Mouse (Mus musculus) lung, embryonic 15.5 days (tissue): ENCODE data around the gene Slc22a23. TPM values are rescaled to one million over a fixed set of nuclear protein-coding genes. Genes with fewer than 3 reads are reported as not detected.

Experiments
- ATAC-seq: fragments of 200-750 bp; cut with Nextera tagmentation; 2 replicates; pipeline ENCODE4 v1.8.0; 2017; ENCODE audit warnings: moderate number of reproducible peaks, borderline replicate concordance; ENCODE audit not compliant: low FRiP score, low TSS enrichment; ENCODE audit errors: extremely low read depth
- H3K27ac ChIP-seq: fragments of 300-500 bp; sonication (generic); 2 replicates; pipeline ENCODE4 v1.5.1; 2015; ENCODE audit warnings: moderate library complexity, mild to moderate bottlenecking, inconsistent platforms
- H3K27me3 ChIP-seq: fragments of 300-500 bp; sonication (generic); 2 replicates; pipeline ENCODE4 v1.6.1; 2015; ENCODE audit warnings: inconsistent platforms
- H3K36me3 ChIP-seq: fragments of 300-500 bp; sonication (generic); 2 replicates; pipeline ENCODE4 v1.6.1; 2015; ENCODE audit warnings: inconsistent platforms
- H3K4me1 ChIP-seq: fragments of 300-500 bp; sonication (generic); 2 replicates; pipeline ENCODE4 v1.6.1; 2015; ENCODE audit warnings: inconsistent platforms
- H3K4me2 ChIP-seq: fragments of 300-500 bp; sonication (generic); 2 replicates; pipeline ENCODE4 v1.6.1; 2015; ENCODE audit warnings: inconsistent platforms, mild to moderate bottlenecking, moderate library complexity
- H3K4me3 ChIP-seq: fragments of 300-500 bp; sonication (generic); 2 replicates; pipeline ENCODE4 v1.5.1; 2015; ENCODE audit warnings: mild to moderate bottlenecking, inconsistent platforms
- H3K9ac ChIP-seq: fragments of 300-500 bp; sonication (generic); 2 replicates; pipeline ENCODE4 v1.6.1; 2015; ENCODE audit warnings: inconsistent platforms
- H3K9me3 ChIP-seq: fragments of 300-500 bp; sonication (generic); 2 replicates; pipeline ENCODE4 v1.6.1; 2016; ENCODE audit warnings: inconsistent platforms
- WGBS: fragments of 180-500 bp; shearing (Covaris S2); methylation state at CpG from one replicate; pipeline ENCODE4 v1.1.7; 2015; 5-methylcytosine and 5-hydroxymethylcytosine counted together
- polyA plus RNA-seq: library from polyadenylated mRNA; unstranded; fragments of >200 nt; fragmentation: Nextera tagmentation; extraction: Ambion mirVana; gene quantifications from 2 replicates; pipeline ENCODE4 v1.2.1, GENCODE M21; 2015

The Slc22a23 gene
- polyA plus RNA-seq, 1 experiment from 2014 or later = 4.1 TPM

GRCm38 (mm10) chr13:34257177-34257576 is 87.8 kb downstream of the Slc22a23 start:
- Histone ChIP-seq H3K4me1 (peaks cover 25% of the 10 kb centered on the region), H3K27ac (no peak overlapping the region), H3K4me3 (no peak overlapping the region), H3K36me3 (no peaks in the 10 kb centered on the region), H3K9ac (no peak overlapping the region), H3K4me2 (no peak overlapping the region), H3K9me3 (no peaks in the 10 kb centered on the region), H3K27me3 (no peaks in the 10 kb centered on the region)
- ATAC-seq = no peak
- WGBS = 80% methylated on average over 7 of the region's 7 CpGs

- no peak overlapping the region for H3K27ac ChIP-seq
- H3K9ac ChIP-seq = no peak overlapping the region
- H3K4me3 ChIP-seq = no peak overlapping the region
- H3K27me3 ChIP-seq = no peaks in the 10 kb centered on the region
- ATAC-seq = no peak
- H3K36me3 ChIP-seq = no peaks in the 10 kb centered on the region
- H3K4me2 ChIP-seq = no peak overlapping the region
- no peaks in the 10 kb centered on the region for H3K9me3 ChIP-seq
- 86% methylated on average over 2 of the region's 2 CpGs for WGBS
- peaks cover 25% of the 10 kb centered on the region for H3K4me1 ChIP-seq
Measured at GRCm38 (mm10) chr13:34256676-34257075, 88.3 kb downstream of the Slc22a23 start.

DNA sequence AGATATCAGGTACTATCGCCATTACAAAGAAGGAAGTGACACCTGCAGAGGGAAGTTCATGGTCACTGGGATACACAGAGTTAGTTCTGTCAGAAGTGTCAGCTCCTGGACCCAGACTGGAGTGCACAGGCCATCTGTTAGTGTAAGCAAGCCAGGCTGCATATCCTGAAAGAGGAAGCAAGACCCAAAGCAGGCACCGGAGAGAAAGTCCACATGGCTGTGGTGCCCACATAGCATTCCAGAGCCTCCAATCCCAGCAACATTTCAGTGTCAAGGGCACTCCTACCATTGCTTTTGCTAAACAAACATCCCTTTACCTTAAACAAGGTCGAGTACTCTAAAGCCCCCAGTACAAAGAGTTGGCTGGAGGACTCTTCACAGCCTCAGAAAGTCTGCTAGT is 89.7 kb downstream of the Slc22a23 start:
- no peak overlapping the region for H3K4me2 ChIP-seq
- peak overlapping the region; percentile 71 for H3K27ac ChIP-seq
- H3K27me3 ChIP-seq = no peaks in the 10 kb centered on the region
- ATAC-seq = peak; percentile 55; the same call in 1 of the 2 replicates
- H3K9me3 ChIP-seq = no peaks in the 10 kb centered on the region
- H3K9ac ChIP-seq = no peak overlapping the region
- WGBS = 21% methylated on average over 3 of the region's 3 CpGs
- no peaks in the 10 kb centered on the region for H3K36me3 ChIP-seq
- H3K4me1 ChIP-seq = peaks cover 29% of the 10 kb centered on the region
- no peak overlapping the region for H3K4me3 ChIP-seq

- WGBS = 37% methylated on average over 5 of the region's 5 CpGs
- Histone ChIP-seq H3K4me3 (no peak overlapping the region), H3K9me3 (no peaks in the 10 kb centered on the region), H3K27ac (peak overlapping the region; percentile 71), H3K4me2 (no peak overlapping the region), H3K27me3 (no peaks in the 10 kb centered on the region), H3K4me1 (peaks cover 33% of the 10 kb centered on the region), H3K36me3 (no peaks in the 10 kb centered on the region), H3K9ac (no peak overlapping the region)
- ATAC-seq = peak; percentile 48; the same call in 1 of the 2 replicates
Measured at GRCm38 (mm10) chr13:34254691-34255090, 90.3 kb downstream of the Slc22a23 start.

DNA sequence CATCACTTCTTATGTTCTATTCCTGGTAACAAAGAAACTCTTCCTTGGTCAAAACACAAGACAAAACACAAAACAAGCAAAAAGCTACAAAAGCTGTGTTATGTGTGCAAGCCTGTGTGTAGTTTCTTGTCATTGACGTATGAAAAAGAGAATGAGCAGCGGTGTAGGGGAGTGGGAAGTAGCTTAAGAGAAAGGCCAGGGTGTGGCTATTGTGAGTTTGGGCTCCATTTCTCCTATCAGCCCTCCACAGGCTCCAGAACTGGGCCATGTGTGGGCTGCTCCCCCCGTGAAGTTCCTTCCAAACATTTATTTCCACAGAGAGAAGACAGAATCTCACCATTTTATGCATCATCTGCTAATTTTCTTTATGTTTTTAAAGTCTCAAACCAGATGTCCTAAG is 91.2 kb downstream of the Slc22a23 start:
- Histone ChIP-seq H3K9ac (no peak overlapping the region), H3K4me3 (no peak overlapping the region), H3K27me3 (no peaks in the 10 kb centered on the region), H3K4me2 (no peak overlapping the region), H3K4me1 (peaks cover 43% of the 10 kb centered on the region), H3K27ac (no peak overlapping the region), H3K36me3 (no peaks in the 10 kb centered on the region), H3K9me3 (no peaks in the 10 kb centered on the region)
- ATAC-seq = no peak
- 86% methylated on average over 3 of the region's 3 CpGs for WGBS

DNA sequence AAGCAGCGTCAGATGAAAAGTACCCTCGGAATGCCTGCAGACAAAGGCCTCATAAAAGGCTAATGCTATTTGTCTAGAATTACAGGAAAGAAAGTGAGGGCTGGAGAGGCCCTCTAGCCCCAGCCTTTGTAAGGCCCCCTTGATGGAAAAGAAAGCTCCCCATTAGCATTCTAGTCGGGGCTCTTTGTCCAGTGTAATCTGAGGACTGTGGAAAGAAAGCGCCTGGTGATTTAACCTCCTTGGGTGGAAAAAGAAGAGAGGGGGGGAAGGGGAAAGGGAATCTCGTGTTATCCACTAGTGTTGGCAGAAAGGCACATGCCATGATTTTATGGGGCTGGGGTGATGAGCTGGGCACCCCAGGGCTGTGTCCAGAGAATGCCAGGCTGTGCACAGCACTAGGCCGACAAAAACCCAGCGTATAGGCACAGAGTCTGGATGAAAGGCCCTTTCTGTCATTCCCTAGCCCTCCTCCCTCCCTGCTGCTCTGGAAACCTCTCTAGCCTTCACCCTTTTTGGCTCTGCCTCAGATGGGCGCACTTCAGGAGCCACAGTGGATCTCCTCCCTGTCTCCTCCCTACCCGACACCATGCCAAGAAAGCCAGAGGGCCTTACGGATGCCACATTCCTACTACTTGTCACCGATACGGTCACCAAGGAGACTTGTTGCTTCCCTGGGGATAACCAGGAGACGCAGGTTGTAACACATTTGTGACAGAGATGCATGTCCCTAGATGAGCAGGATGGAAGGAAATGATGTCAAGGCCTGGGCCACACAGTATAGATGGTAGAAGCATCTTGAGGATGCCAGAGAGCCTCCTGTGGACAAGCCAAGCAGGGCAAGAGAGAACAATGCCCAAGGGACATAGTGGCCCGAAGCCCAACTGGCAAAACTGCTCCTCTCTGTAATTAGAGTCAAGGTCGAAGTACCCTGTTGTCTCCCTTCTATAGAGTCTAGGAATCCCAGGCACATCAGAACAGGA is 95.8 kb downstream of the Slc22a23 start:
- no peak for ATAC-seq
- Histone ChIP-seq H3K9me3 (no peaks in the 10 kb centered on the region), H3K4me3 (no peak overlapping the region), H3K4me1 (peaks cover 44% of the 10 kb centered on the region), H3K27me3 (no peaks in the 10 kb centered on the region), H3K9ac (no peak overlapping the region), H3K4me2 (no peak overlapping the region), H3K36me3 (no peaks in the 10 kb centered on the region), H3K27ac (peak overlapping the region; percentile 67)
- 42% methylated on average over 15 of the region's 15 CpGs for WGBS

GRCm38 (mm10) chr13:34248107-34248506 is 96.9 kb downstream of the Slc22a23 start:
- no peak overlapping the region for H3K4me2 ChIP-seq
- peaks cover 41% of the 10 kb centered on the region for H3K4me1 ChIP-seq
- no peak overlapping the region for H3K27ac ChIP-seq
- no peaks in the 10 kb centered on the region for H3K27me3 ChIP-seq
- H3K9me3 ChIP-seq = no peaks in the 10 kb centered on the region
- no peak for ATAC-seq
- no peaks in the 10 kb centered on the region for H3K36me3 ChIP-seq
- no peak overlapping the region for H3K4me3 ChIP-seq
- 38% methylated on average over 6 of the region's 6 CpGs for WGBS
- H3K9ac ChIP-seq = no peak overlapping the region

- Histone ChIP-seq H3K27ac (no peak overlapping the region), H3K9ac (no peak overlapping the region), H3K9me3 (no peaks in the 10 kb centered on the region), H3K36me3 (no peaks in the 10 kb centered on the region), H3K4me3 (no peak overlapping the region), H3K4me1 (peaks cover 41% of the 10 kb centered on the region), H3K27me3 (no peaks in the 10 kb centered on the region), H3K4me2 (no peak overlapping the region)
- 32% methylated on average over 3 of the region's 3 CpGs for WGBS
- ATAC-seq = no peak
Measured at GRCm38 (mm10) chr13:34246821-34247220, 98.2 kb downstream of the Slc22a23 start.

DNA sequence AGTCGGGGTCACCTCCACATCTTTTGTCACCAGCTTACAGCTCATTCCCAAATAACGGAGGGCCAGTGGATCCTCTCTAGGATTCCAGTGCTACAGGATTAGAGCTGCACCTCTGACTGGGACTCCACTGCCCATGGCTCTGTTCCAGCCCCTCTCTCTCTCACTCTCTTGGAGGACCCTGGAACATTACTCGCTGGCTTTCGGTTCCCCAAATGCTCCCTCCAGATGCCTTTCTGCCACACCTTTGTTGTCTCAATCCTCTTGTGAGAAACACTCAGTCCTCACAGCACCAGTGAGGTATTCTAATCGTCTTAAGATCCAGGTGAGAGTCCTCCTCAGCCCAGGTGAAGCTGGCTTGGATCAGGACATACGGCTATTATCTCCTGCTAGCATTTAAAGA is 99.8 kb downstream of the Slc22a23 start:
- Histone ChIP-seq H3K27me3 (no peaks in the 10 kb centered on the region), H3K9ac (no peak overlapping the region), H3K4me1 (peaks cover 36% of the 10 kb centered on the region), H3K4me3 (no peak overlapping the region), H3K27ac (peak overlapping the region; percentile 16; the same call in 1 of the 2 replicates), H3K36me3 (no peaks in the 10 kb centered on the region), H3K9me3 (no peaks in the 10 kb centered on the region), H3K4me2 (no peak overlapping the region)
- 52% methylated on average over 6 of the region's 6 CpGs for WGBS
- ATAC-seq = no peak

DNA sequence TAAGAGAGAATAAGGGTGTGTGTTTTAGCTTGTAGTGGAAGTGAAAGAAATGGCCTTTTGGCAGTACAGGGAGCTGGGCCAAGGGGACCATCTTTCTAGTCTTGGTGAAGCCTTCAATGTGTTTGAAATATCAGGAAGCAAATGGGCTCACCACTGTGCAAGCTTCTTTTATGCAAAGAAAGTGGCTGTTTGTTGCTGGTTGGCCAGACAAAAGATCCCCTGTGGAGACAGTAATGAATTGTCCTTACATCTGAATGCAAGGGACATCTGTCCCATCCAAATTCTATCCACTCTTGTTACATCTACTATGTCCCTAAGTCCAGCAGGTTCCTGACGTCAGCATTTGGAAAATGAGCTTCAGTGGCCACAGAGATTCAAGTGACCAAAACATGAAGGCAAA is 100.8 kb downstream of the Slc22a23 start:
- no peak overlapping the region for H3K9ac ChIP-seq
- H3K27ac ChIP-seq = no peak overlapping the region
- no peak for ATAC-seq
- no peaks in the 10 kb centered on the region for H3K9me3 ChIP-seq
- H3K4me3 ChIP-seq = no peak overlapping the region
- H3K27me3 ChIP-seq = no peaks in the 10 kb centered on the region
- H3K4me1 ChIP-seq = peaks cover 31% of the 10 kb centered on the region
- no peak overlapping the region for H3K4me2 ChIP-seq
- no peaks in the 10 kb centered on the region for H3K36me3 ChIP-seq
- 65% methylated on average over 1 of the region's 1 CpGs for WGBS

- H3K9me3 ChIP-seq = no peaks in the 10 kb centered on the region
Measured at GRCm38 (mm10) chr13:34242211-34242610, 102.8 kb downstream of the Slc22a23 start.

GRCm38 (mm10) chr13:34240087-34240428 is 104.9 kb downstream of the Slc22a23 start:
- no peak overlapping the region for H3K27ac ChIP-seq
- H3K4me2 ChIP-seq = no peak overlapping the region
- H3K27me3 ChIP-seq = no peaks in the 10 kb centered on the region
- H3K9ac ChIP-seq = no peak overlapping the region
- H3K4me1 ChIP-seq = peaks cover 13% of the 10 kb centered on the region
- no peak overlapping the region for H3K4me3 ChIP-seq
- no peaks in the 10 kb centered on the region for H3K9me3 ChIP-seq
- H3K36me3 ChIP-seq = no peaks in the 10 kb centered on the region
- WGBS = 83% methylated on average over 3 of the region's 3 CpGs
- ATAC-seq = no peak

More at GRCm38 (mm10) chr13:34242211-34242610, 102.8 kb downstream of the Slc22a23 start:
- 28% methylated on average over 3 of the region's 3 CpGs for WGBS
- no peaks in the 10 kb centered on the region for H3K27me3 ChIP-seq
- ATAC-seq = no peak
- H3K4me2 ChIP-seq = no peak overlapping the region
- H3K4me3 ChIP-seq = no peak overlapping the region
- H3K4me1 ChIP-seq = peaks cover 19% of the 10 kb centered on the region
- no peaks in the 10 kb centered on the region for H3K36me3 ChIP-seq
- H3K9ac ChIP-seq = no peak overlapping the region
- no peak overlapping the region for H3K27ac ChIP-seq
